Mouse (Mus musculus) kidney, postnatal 0 days (tissue): ENCODE measurements around the gene Dnmt3a. TPM values are rescaled to one million over a fixed set of nuclear protein-coding genes. Genes with fewer than 3 reads are reported as not detected.

Source experiments
- ATAC-seq: fragments of 200-750 bp; cut with Nextera tagmentation; replicated peaks from 2 replicates; pipeline ENCODE4 v1.8.0; 2017; ENCODE audit warnings: low read depth, moderate number of reproducible peaks, moderate TSS enrichment, moderate library complexity; ENCODE audit not compliant: low FRiP score
- DNase-seq: peaks from one replicate; pipeline ENCODE4 v3.0.0-alpha.2; 2016; ENCODE audit warnings: low spot score
- H3K27ac ChIP-seq: fragments of 300-500 bp; sonication (generic); 2 replicates; pipeline ENCODE4 v1.5.1; 2014; ENCODE audit warnings: mild to moderate bottlenecking
- H3K27me3 ChIP-seq: fragments of 300-500 bp; sonication (generic); 2 replicates; pipeline ENCODE4 v1.6.1; 2014; ENCODE audit warnings: low read length, mixed read lengths; ENCODE audit not compliant: insufficient read depth
- H3K36me3 ChIP-seq: fragments of 300-500 bp; sonication (generic); 2 replicates; pipeline ENCODE4 v1.6.1; 2014; ENCODE audit warnings: low read length, mixed read lengths; ENCODE audit not compliant: insufficient read depth
- H3K4me1 ChIP-seq: fragments of 300-500 bp; sonication (generic); replicated peaks from 2 replicates; pipeline ENCODE4 v1.6.1; 2014; ENCODE audit warnings: antibody characterized with exemption, low read length, mixed read lengths; ENCODE audit not compliant: insufficient read depth
- H3K4me2 ChIP-seq: fragments of 300-500 bp; sonication (generic); 2 replicates; pipeline ENCODE4 v1.6.1; 2014; ENCODE audit warnings: mild to moderate bottlenecking, low read length, moderate library complexity, mixed read lengths
- H3K4me3 ChIP-seq: fragments of 300-500 bp; sonication (generic); replicated peaks from 2 replicates; pipeline ENCODE4 v1.5.1; 2014; ENCODE audit warnings: low read depth, low read length
- H3K9ac ChIP-seq: fragments of 300-500 bp; sonication (generic); 2 replicates; pipeline ENCODE4 v1.6.1; 2014; ENCODE audit warnings: low read depth, low read length
- H3K9me3 ChIP-seq: fragments of 300-500 bp; sonication (generic); replicated peaks from 2 replicates; pipeline ENCODE4 v1.6.1; 2016; ENCODE audit warnings: low read length, inconsistent platforms, mixed read lengths
- CTCF ChIP-seq: IDR thresholded peaks from 2 replicates; pipeline ENCODE4 v1.5.1; 2016; ENCODE audit warnings: antibody characterized with exemption, low read depth, mild to moderate bottlenecking, moderate library complexity
- WGBS: fragments of 180-500 bp; shearing (Covaris S2); extraction: QIAGEN DNeasy Blood & Tissue Kit; methylation state at CpG from one replicate; pipeline ENCODE4 v1.1.7; 2014; 5-methylcytosine and 5-hydroxymethylcytosine counted together
- polyA plus RNA-seq: library from polyadenylated mRNA; unstranded; fragments of >200 nt; fragmentation: Nextera tagmentation; extraction: Ambion mirVana; gene quantifications from 2 replicates; pipeline ENCODE4 v1.2.1, GENCODE M21; 2015

Dnmt3a gene
- polyA plus RNA-seq, 1 experiment from 2014 or later, result 96.5 TPM

- Histone ChIP-seq H3K4me2 (no peak overlapping the region), H3K27me3 (no peaks in the 10 kb centered on the region), H3K4me3 (no peak overlapping the region), H3K27ac (no peak overlapping the region), H3K9me3 (no peaks in the 10 kb centered on the region), H3K9ac (no peak overlapping the region), H3K36me3 (no peaks in the 10 kb centered on the region), H3K4me1 (no peaks in the 10 kb centered on the region)
- 22% methylated on average over 11 of the region's 11 CpGs for WGBS
- no peak for ATAC-seq
- no peak for DNase-seq
- TF ChIP-seq CTCF, result no peak
These were observed 136.2 kb downstream of the Dnmt3a start for GRCm38 (mm10) chr12:3942026-3942425.

GRCm38 (mm10) chr12:3944454-3945073 lies 138.8 kb downstream of the Dnmt3a start:
- H3K9ac ChIP-seq, result no peak overlapping the region
- TF ChIP-seq CTCF, result no peak
- WGBS, result 43% methylated on average over 4 of the region's 4 CpGs
- no peak overlapping the region for H3K4me3 ChIP-seq
- H3K4me2 ChIP-seq, result no peak overlapping the region
- H3K27ac ChIP-seq, result no peak overlapping the region
- H3K36me3 ChIP-seq, result no peaks in the 10 kb centered on the region
- no peaks in the 10 kb centered on the region for H3K27me3 ChIP-seq
- H3K9me3 ChIP-seq, result no peaks in the 10 kb centered on the region
- no peak for DNase-seq
- H3K4me1 ChIP-seq, result no peaks in the 10 kb centered on the region
- ATAC-seq, result no peak

- WGBS, result 55% methylated on average over 6 of the region's 6 CpGs
- H3K9ac ChIP-seq, result no peak overlapping the region
- no peak for TF ChIP-seq CTCF
- no peaks in the 10 kb centered on the region for H3K36me3 ChIP-seq
- DNase-seq (no peak), ATAC-seq (no peak)
- no peaks in the 10 kb centered on the region for H3K27me3 ChIP-seq
- H3K4me2 ChIP-seq, result no peak overlapping the region
- no peak overlapping the region for H3K27ac ChIP-seq
- H3K9me3 ChIP-seq, result no peaks in the 10 kb centered on the region
- H3K4me1 ChIP-seq, result no peaks in the 10 kb centered on the region
- H3K4me3 ChIP-seq, result no peak overlapping the region
These were observed 141.7 kb downstream of the Dnmt3a start for GRCm38 (mm10) chr12:3947503-3947902.

GRCm38 (mm10) chr12:3954651-3955050 lies 148.8 kb downstream of the Dnmt3a start, which contains the start of gene Pomc:
Gene Pomc, plus strand, starts transcription at chr12:3954951.
- no peak for ATAC-seq
- no peak for TF ChIP-seq CTCF

GRCm38 (mm10) chr12:3955371-3955770 lies 149.6 kb downstream of the Dnmt3a start:
- H3K4me1 ChIP-seq, result peaks cover 5% of the 10 kb centered on the region; the same call in 1 of the 2 replicates
- H3K27me3 ChIP-seq, result peaks cover 7% of the 10 kb centered on the region; the same call in 1 of the 2 replicates
- no peak for TF ChIP-seq CTCF
- H3K4me3 ChIP-seq, result no peak overlapping the region
- ATAC-seq (no peak), DNase-seq (peak; percentile 71)
- no peak overlapping the region for H3K9ac ChIP-seq
- H3K27ac ChIP-seq, result no peak overlapping the region
- no peaks in the 10 kb centered on the region for H3K9me3 ChIP-seq
- 28% methylated on average over 10 of the region's 10 CpGs for WGBS
- H3K4me2 ChIP-seq, result no peak overlapping the region
- no peaks in the 10 kb centered on the region for H3K36me3 ChIP-seq

More at GRCm38 (mm10) chr12:3954651-3955050, 148.8 kb downstream of the Dnmt3a start, which contains the start of gene Pomc:
- no peak for DNase-seq
- Histone ChIP-seq H3K27me3 (peaks cover 7% of the 10 kb centered on the region; the same call in 1 of the 2 replicates), H3K9ac (no peak within 1 kb of the TSS), H3K4me3 (no peak within 1 kb of the TSS), H3K4me2 (no peak within 1 kb of the TSS), H3K4me1 (peaks cover 3% of the 10 kb centered on the region; the same call in 1 of the 2 replicates), H3K36me3 (no peaks in the 10 kb centered on the region), H3K9me3 (no peaks in the 10 kb centered on the region), H3K27ac (no peak within 1 kb of the TSS)
- WGBS, result 20% methylated on average over 22 of the region's 22 CpGs

- H3K9ac ChIP-seq, result no peak overlapping the region
- ATAC-seq (no peak), DNase-seq (peak; percentile 19)
- peak; percentile 29; the same call in 1 of the 2 replicates for TF ChIP-seq CTCF
- H3K4me3 ChIP-seq, result no peak overlapping the region
- H3K4me1 ChIP-seq, result peaks cover 5% of the 10 kb centered on the region; the same call in 1 of the 2 replicates
- H3K27me3 ChIP-seq, result peaks cover 7% of the 10 kb centered on the region; the same call in 1 of the 2 replicates
- no peak overlapping the region for H3K27ac ChIP-seq
- no peaks in the 10 kb centered on the region for H3K9me3 ChIP-seq
- WGBS, result 25% methylated on average over 3 of the region's 3 CpGs
- H3K36me3 ChIP-seq, result no peaks in the 10 kb centered on the region
- no peak overlapping the region for H3K4me2 ChIP-seq
These were observed 150.5 kb downstream of the Dnmt3a start for GRCm38 (mm10) chr12:3956351-3956750.
